Mouse (Mus musculus): Measurements from ENCODE around the gene Brinp2. TPM values are rescaled to one million over a fixed set of nuclear protein-coding genes. Genes with fewer than 3 reads are reported as not detected.

Brinp2 gene
- total RNA-seq (2023): not detected

DNA sequence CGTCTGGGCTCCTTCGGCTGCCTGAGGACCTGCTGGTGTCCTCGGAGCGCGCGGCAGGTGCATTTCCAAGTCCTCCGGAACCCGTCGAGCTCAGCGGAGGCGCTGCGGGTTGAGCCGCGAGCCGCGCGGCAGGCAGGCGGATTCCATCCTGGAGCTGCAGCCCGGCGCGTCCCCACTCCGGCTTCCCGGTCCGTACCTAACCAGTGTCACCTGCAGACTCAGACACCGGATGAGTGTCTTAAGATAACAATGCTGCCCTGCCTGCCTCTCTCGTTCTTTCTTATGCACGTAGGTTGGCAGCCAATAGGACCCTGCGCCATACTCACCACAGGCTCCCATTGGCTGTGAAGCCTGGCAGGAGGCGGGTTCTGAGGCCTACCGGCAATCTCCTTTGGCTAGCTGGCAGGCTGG, at the start of gene Brinp2:
Gene Brinp2, minus strand, starts transcription at position 276 of the 411 bp plus-strand sequence.

DNA sequence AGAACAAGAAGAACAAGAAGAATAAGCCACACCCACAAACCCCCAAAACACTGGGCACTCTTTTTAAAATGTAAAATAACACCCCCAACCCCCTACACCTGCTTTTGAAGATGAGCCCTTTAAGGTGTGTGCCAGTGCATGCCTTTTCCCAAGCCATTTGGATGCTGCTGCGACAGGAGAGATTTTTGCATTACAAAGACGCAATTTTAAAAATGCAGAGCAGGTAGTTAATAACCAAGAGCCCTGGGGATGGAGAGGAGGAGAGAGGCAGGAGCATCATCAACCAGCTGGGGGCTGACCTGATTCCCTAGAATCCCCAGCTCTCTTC, 5.8 kb upstream of the Brinp2 start, which contains the start of gene Astn1:
Gene Astn1, plus strand, starts transcription at position 310 of the 328 bp plus-strand sequence.

Other genes with a start within 250 kb of the Brinp2 start
- gene Astn1, start 5.9 kb upstream of the Brinp2 start, total RNA-seq (2023): not detected